Mouse (Mus musculus) T-helper 17 cell (primary cell): ENCODE results near the gene Pusl1.

Source experiments
- in situ Hi-C, 2 experiments: fragments of 300-600 bp; cut with MboI, MseI; formaldehyde crosslinking; loops; 1 replicate in 1 of 2; 2 replicates in 1 of 2; pipeline ENCODE4 v1.15.1; 2025; ENCODE audit warnings: high pct_unique_total_duplicates in 2 of 2

The Pusl1 gene

GRCm38 (mm10) chr4:155846871-155847578 is 44.6 kb downstream of the Pusl1 start, which contains the start of gene Dvl1:
TSS of gene Dvl1 (plus strand) at chr4:155847402.
- in situ Hi-C loops, result no loop called here

DNA sequence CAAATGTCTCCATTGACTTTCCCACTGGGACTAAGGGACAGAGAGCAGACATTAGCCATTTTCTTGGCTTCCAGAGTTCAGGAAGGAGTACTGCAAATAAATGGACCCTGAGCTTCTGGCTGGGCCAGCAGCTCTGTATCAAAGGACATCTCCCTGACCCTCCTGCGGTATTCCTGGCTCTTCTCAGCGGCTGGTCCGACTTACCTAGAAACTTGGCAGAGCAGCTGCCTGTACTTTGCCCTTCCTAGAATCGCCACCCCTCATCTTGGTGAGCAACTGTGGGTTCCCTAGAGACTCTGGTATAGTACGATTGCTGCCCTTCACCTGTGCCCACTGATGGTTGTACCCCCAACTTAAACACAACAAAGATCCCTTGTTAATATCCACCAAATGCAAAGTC is 48.4 kb downstream of the Pusl1 start:
- in situ Hi-C loops, result no loop called here

GRCm38 (mm10) chr4:155841651-155842270 is 49.8 kb downstream of the Pusl1 start:
- in situ Hi-C loops, result no loop called here

GRCm38 (mm10) chr4:155841003-155841454 is 50.6 kb downstream of the Pusl1 start:
- in situ Hi-C loops, result no loop called here

DNA sequence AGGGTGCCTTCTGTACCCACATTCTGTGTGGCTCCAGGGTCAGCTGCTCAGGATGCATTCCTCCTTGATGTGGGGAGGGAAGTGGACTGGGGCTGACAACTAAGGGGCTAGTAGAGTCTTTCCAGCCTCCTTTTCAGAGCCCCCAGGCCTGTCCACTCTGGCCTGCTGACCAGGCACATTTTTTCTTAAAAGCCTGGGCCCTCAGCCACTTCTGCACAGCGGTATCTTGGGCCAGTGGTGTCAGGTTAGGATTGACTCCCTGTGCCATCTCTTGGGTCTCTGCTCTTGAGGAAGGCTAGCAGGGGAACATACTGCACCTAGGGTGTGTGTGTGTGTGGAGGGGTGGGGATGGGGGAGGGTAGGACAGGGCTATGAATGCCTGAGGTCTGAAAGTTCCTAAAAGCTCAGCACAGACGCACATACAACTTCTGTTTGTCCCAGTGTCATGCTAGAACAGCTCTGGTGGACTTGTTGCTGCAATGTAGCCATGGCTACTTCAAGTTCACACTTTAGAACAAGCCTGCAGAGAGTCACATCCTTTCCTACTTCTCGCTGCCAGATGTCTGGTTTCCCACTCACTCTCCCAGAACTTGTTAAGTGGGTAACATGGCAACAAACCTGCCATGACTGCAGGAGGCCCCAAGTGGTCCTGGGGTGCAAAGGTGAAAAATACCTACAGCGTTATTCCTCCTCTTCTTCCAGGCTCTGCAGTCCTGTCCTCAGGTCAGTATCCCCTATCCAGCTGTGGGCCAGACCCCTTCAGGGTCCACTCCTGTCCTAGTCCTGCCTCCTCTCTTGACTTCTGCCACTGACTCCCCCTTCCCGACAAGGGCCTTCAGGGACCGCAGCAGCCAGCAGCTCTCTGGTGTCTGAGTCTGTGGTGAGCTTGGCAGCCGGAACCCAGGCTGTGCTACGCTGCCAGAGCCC is 51.2 kb downstream of the Pusl1 start:
- in situ Hi-C loops, result no loop called here

GRCm38 (mm10) chr4:155839483-155839910 is 52.1 kb downstream of the Pusl1 start, which contains the start of gene Mxra8:
TSS of gene Mxra8 (plus strand) at chr4:155839680.
- in situ Hi-C loops, result no loop called here

DNA sequence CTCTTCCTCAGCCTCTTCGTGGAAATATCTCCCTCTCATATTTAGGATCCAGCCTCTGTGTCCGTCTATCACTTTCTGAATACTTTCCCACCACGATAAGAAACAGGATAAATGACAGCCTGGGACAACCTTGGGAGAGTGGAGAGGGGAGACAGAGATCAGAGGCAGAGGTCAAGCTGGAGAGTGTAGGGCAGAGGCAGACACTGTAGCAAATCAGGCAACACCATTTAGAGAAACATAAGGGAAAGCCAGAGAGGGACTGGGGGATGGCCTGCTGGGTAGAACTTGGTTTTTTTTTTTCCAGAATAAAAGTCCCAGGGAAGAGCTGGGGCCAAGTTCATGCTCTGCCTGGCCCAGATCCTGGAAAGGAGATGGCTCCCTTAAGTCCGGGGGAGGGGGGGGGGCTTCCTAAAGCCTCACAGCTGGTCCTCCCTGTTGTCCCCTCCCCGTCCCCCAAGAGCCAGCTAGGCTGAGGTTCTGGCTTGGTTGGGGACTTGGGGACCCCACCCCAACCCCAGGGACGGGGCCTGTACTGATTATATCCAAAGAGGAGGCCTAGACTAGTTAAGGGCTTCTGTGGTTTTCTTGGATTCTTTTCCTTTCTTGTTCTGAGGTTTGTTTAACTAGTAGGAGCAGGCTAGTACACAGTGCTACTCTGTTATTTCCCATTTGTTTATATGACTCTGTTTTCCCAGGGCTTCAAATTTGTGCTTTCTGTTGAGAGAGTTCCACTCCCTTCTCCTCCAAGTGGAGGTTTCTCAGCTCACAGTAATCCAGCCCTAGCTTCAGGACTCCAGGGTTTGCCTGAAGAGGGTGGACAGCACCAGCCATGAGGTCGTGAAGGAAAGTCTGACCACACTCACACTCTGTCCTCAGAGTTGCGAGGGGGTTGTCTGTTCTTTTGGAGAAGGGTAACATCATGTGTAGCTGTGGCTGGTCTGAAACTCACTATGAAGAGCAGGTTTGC is 53.1 kb downstream of the Pusl1 start:
- in situ Hi-C loops, result no loop called here
